8 mouse cellular contexts compared by ENCODE assay signal in the genomic region with DNA sequence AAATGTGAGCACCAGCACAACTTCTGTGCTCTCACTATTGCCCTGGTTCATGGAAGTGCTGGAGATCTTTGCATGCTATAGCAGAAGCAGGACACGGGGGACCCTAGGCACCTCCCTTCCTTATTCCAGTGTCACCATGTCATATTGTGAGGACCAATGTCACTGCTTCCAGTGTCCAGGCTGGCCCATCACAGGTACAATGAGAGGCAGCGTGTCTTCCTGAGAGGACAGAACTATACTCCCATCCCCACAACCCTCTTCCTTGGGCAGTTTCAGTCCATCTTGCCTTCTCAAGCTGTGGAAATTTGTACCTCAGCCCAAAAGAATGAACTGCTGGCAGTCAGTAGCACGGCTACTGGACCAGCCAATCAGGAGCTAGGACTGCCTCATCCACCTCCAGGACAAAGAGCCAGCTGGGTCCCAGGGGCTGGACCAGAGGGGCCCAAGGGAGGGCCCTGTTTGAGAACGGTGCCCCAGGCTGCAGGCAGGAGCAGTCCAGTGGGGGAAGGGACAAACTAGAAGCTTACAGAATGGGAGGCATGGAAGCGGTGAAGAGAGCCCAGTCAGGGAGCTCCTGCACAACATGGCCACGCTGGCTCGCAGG. TPM values are rescaled to one million over a fixed set of nuclear protein-coding genes. Genes with fewer than 3 reads are reported as not detected.
DNase-seq lines count a peak whose midpoint lies in the region; ATAC-seq and TF ChIP-seq lines count a peak whose summit lies in the region.

No protein-coding gene starts in this region.

- no peak overlapping the region for H3K4me2 ChIP-seq in embryonic facial prominence, embryonic 13.5 days
- peak overlapping the region; percentile 12; the same call in 1 of the 2 replicates for H3K4me2 ChIP-seq in heart, embryonic 11.5 days
- H3K4me2 ChIP-seq in midbrain, embryonic 13.5 days (replicated peaks), result peak overlapping the region; percentile 22; the same call in 1 of the 2 replicates

- H3K27me3 ChIP-seq in testis, adult 2 months (ENCODE audit: control insufficient read depth, insufficient read depth, low read length), result no peaks in the 10 kb centered on the region
- no peaks in the 10 kb centered on the region for H3K27me3 ChIP-seq in embryonic facial prominence, embryonic 13.5 days
- H3K27me3 ChIP-seq in heart, embryonic 11.5 days (ENCODE audit: control insufficient read depth, insufficient read depth, low read length), result no peaks in the 10 kb centered on the region
- no peaks in the 10 kb centered on the region for H3K27me3 ChIP-seq in midbrain, embryonic 13.5 days

- no peaks in the 10 kb centered on the region for H3K36me3 ChIP-seq in testis, adult 2 months (ENCODE audit: control insufficient read depth, insufficient read depth, low read length)
- H3K36me3 ChIP-seq in embryonic facial prominence, embryonic 13.5 days, result peaks cover 38% of the 10 kb centered on the region
- H3K36me3 ChIP-seq in heart, embryonic 11.5 days (ENCODE audit: control insufficient read depth, insufficient read depth, low read length), result peaks cover 7% of the 10 kb centered on the region; the same call in 1 of the 2 replicates
- no peaks in the 10 kb centered on the region for H3K36me3 ChIP-seq in midbrain, embryonic 13.5 days

- WGBS in embryonic facial prominence, embryonic 13.5 days, result 37% methylated on average over 7 of the region's 7 CpGs
- WGBS in heart, embryonic 11.5 days (ENCODE audit: insufficient replicate concordance), result 49% methylated on average over 7 of the region's 7 CpGs
- WGBS in midbrain, embryonic 13.5 days, result 8% methylated on average over 7 of the region's 7 CpGs

- H3K27ac ChIP-seq in testis, adult 2 months (ENCODE audit: control insufficient read depth, insufficient read depth, low read depth, low read length), result peak overlapping the region; percentile 46
- H3K27ac ChIP-seq in embryonic facial prominence, embryonic 13.5 days, result peak overlapping the region; percentile 70
- H3K27ac ChIP-seq in heart, embryonic 11.5 days (ENCODE audit: low read depth, low read length), result peak overlapping the region; percentile 54
- peak overlapping the region; percentile 54 for H3K27ac ChIP-seq in midbrain, embryonic 13.5 days

- TF ChIP-seq POLR2A in testis, adult 2 months (IDR thresholded peaks at IDR 0.05; ENCODE audit: control insufficient read depth, low read depth, low read length), result no peak

- no peaks in the 10 kb centered on the region for H3K4me1 ChIP-seq in testis, adult 2 months (ENCODE audit: control insufficient read depth, insufficient read depth, low read length)
- peaks cover 20% of the 10 kb centered on the region for H3K4me1 ChIP-seq in embryonic facial prominence, embryonic 13.5 days
- peaks cover 14% of the 10 kb centered on the region for H3K4me1 ChIP-seq in heart, embryonic 11.5 days (ENCODE audit: control insufficient read depth, insufficient read depth, low read length)
- H3K4me1 ChIP-seq in midbrain, embryonic 13.5 days (replicated peaks), result peaks cover 21% of the 10 kb centered on the region

- TF ChIP-seq CTCF in testis, adult 2 months (IDR thresholded peaks at IDR 0.05; ENCODE audit: control insufficient read depth, insufficient read depth, insufficient replicate concordance, low read depth, low read length), result no peak

- H3K4me3 ChIP-seq in testis, adult 2 months (ENCODE audit: control insufficient read depth, low read depth, low read length), result no peak overlapping the region
- H3K4me3 ChIP-seq in embryonic facial prominence, embryonic 13.5 days, result no peak overlapping the region
- no peak overlapping the region for H3K4me3 ChIP-seq in heart, embryonic 11.5 days (ENCODE audit: low read depth, low read length)
- H3K4me3 ChIP-seq in midbrain, embryonic 13.5 days (replicated peaks), result no peak overlapping the region

- peak overlapping the region; percentile 40 for H3K9ac ChIP-seq in embryonic facial prominence, embryonic 13.5 days
- 0 out of 2 replicates have a peak overlapping the region, but pooled peaks have one; percentile 50 for H3K9ac ChIP-seq in heart, embryonic 11.5 days (ENCODE audit: low read depth, low read length)
- 0 out of 2 replicates have a peak overlapping the region, but pooled peaks have one; percentile 12 for H3K9ac ChIP-seq in midbrain, embryonic 13.5 days (replicated peaks)

- no peak for DNase-seq in testis, postnatal 10 days (ENCODE audit: low spot score)
- DNase-seq in kidney, postnatal 14 days, result peak; percentile 47
- DNase-seq in B cell, adult 2 months, result no peak

- H3K9me3 ChIP-seq in embryonic facial prominence, embryonic 13.5 days, result no peaks in the 10 kb centered on the region
- H3K9me3 ChIP-seq in heart, embryonic 11.5 days (replicated peaks; ENCODE audit: control insufficient read depth, low read length), result no peaks in the 10 kb centered on the region
- no peaks in the 10 kb centered on the region for H3K9me3 ChIP-seq in midbrain, embryonic 13.5 days

- peak; percentile 56; the same call in 1 of the 2 replicates for ATAC-seq in embryonic facial prominence, embryonic 13.5 days (ENCODE audit: insufficient number of reproducible peaks, insufficient read depth, low FRiP score, low TSS enrichment, low read depth)
- ATAC-seq in heart, embryonic 11.5 days (replicated peaks; ENCODE audit: insufficient number of reproducible peaks, low FRiP score, low TSS enrichment), result peak; percentile 36; the same call in 1 of the 2 replicates
- peak; percentile 89 for ATAC-seq in midbrain, embryonic 13.5 days
- ATAC-seq in CD4-positive, CD25-positive, alpha-beta regulatory T cell, adult 4 months, result no peak

RNA-seq across cellular contexts. Expression of gene Prkcd, which starts 31.8 kb away (rescaled TPM):
- polyA plus RNA-seq in testis, adult 2 months (2012; rRNA removed), result 240 and 255 TPM in 2 replicates
- 50.9 and 52.0 TPM in 2 replicates for polyA plus RNA-seq in embryonic facial prominence, embryonic 13.5 days (2015; fragmentation: Nextera tagmentation; extraction: Ambion mirVana)
- polyA plus RNA-seq in heart, embryonic 11.5 days (2014; fragmentation: Nextera tagmentation; extraction: Ambion mirVana), result 25.5 and 28.1 TPM in 2 replicates
- 14.5 and 17.4 TPM in 2 replicates for polyA plus RNA-seq in midbrain, embryonic 13.5 days (2015; fragmentation: Nextera tagmentation; extraction: Ambion mirVana)
- 10 to 100 TPM; 32.5 to 37.2 TPM for polyA plus RNA-seq in CD4-positive, CD25-positive, alpha-beta regulatory T cell, adult 4 months (2017; shearing (Covaris generic))

RNA-seq across cellular contexts. Expression of gene Tkt, which starts 46.0 kb away (rescaled TPM):
- polyA plus RNA-seq in testis, adult 2 months (2012; rRNA removed), result 12.4 and 15.4 TPM in 2 replicates
- polyA plus RNA-seq in embryonic facial prominence, embryonic 13.5 days (2015; fragmentation: Nextera tagmentation; extraction: Ambion mirVana), result 220 and 242 TPM in 2 replicates
- 38.6 and 54.6 TPM in 2 replicates for polyA plus RNA-seq in heart, embryonic 11.5 days (2014; fragmentation: Nextera tagmentation; extraction: Ambion mirVana)
- 210 and 213 TPM in 2 replicates for polyA plus RNA-seq in midbrain, embryonic 13.5 days (2015; fragmentation: Nextera tagmentation; extraction: Ambion mirVana)
- 100 to 1,000 TPM; 231 to 349 TPM for polyA plus RNA-seq in CD4-positive, CD25-positive, alpha-beta regulatory T cell, adult 4 months (2017; shearing (Covaris generic))

RNA-seq across cellular contexts. Expression of gene Rft1, which starts 60.0 kb away (rescaled TPM):
- 6.3 and 8.1 TPM in 2 replicates for polyA plus RNA-seq in testis, adult 2 months (2012; rRNA removed)
- 21.5 and 21.6 TPM in 2 replicates for polyA plus RNA-seq in embryonic facial prominence, embryonic 13.5 days (2015; fragmentation: Nextera tagmentation; extraction: Ambion mirVana)
- 10.3 and 12.3 TPM in 2 replicates for polyA plus RNA-seq in heart, embryonic 11.5 days (2014; fragmentation: Nextera tagmentation; extraction: Ambion mirVana)
- polyA plus RNA-seq in midbrain, embryonic 13.5 days (2015; fragmentation: Nextera tagmentation; extraction: Ambion mirVana), result 10.8 and 10.9 TPM in 2 replicates
- polyA plus RNA-seq in CD4-positive, CD25-positive, alpha-beta regulatory T cell, adult 4 months (2017; shearing (Covaris generic)), result 10 to 100 TPM; 12.8 to 20.0 TPM
